Mouse (Mus musculus): ENCODE data around the gene Pex1. TPM values are rescaled to one million over a fixed set of nuclear protein-coding genes. Genes with fewer than 3 reads are reported as not detected.

The Pex1 gene
- polyA plus RNA-seq, 1 experiment from 2014 or later, result 7.7 TPM

GRCm38 (mm10) chr5:3631512-3632271 lies 35.8 kb downstream of the Pex1 start:
- H3K27ac ChIP-seq (ENCODE audit: low read depth, low read length), result no peak overlapping the region
- H3K36me3 ChIP-seq (ENCODE audit: control insufficient read depth, insufficient read depth, low read length), result peaks cover 7% of the 10 kb centered on the region
- H3K27me3 ChIP-seq (replicated peaks; ENCODE audit: control insufficient read depth, insufficient read depth, low read length), result no peaks in the 10 kb centered on the region
- WGBS, result 78% methylated on average over 16 of the region's 16 CpGs
- H3K4me2 ChIP-seq, result no peak overlapping the region
- H3K9ac ChIP-seq (ENCODE audit: low read depth, low read length), result no peak overlapping the region
- peaks cover 2% of the 10 kb centered on the region; the same call in 1 of the 2 replicates for H3K4me1 ChIP-seq (replicated peaks; ENCODE audit: control insufficient read depth, insufficient read depth, low read length)
- ATAC-seq (replicated peaks; ENCODE audit: low FRiP score) (peak; percentile 68), DNase-seq (ENCODE audit: low spot score) (no peak)
- no peak overlapping the region for H3K4me3 ChIP-seq (ENCODE audit: low read depth, low read length)
- no peaks in the 10 kb centered on the region for H3K9me3 ChIP-seq (ENCODE audit: control insufficient read depth, low read length)

- WGBS, result 77% methylated on average over 5 of the region's 5 CpGs
- Histone ChIP-seq H3K36me3 (ENCODE audit: control insufficient read depth, insufficient read depth, low read length) (peaks cover 7% of the 10 kb centered on the region), H3K4me1 (replicated peaks; ENCODE audit: control insufficient read depth, insufficient read depth, low read length) (peaks cover 2% of the 10 kb centered on the region; the same call in 1 of the 2 replicates)
These were observed 36.4 kb downstream of the Pex1 start for GRCm38 (mm10) chr5:3632285-3632684.

GRCm38 (mm10) chr5:3633315-3633714 lies 37.4 kb downstream of the Pex1 start:
- no peaks in the 10 kb centered on the region for H3K9me3 ChIP-seq (ENCODE audit: control insufficient read depth, low read length)
- ATAC-seq (replicated peaks; ENCODE audit: low FRiP score) (no peak), DNase-seq (ENCODE audit: low spot score) (no peak)
- H3K27me3 ChIP-seq (replicated peaks; ENCODE audit: control insufficient read depth, insufficient read depth, low read length), result no peaks in the 10 kb centered on the region
- H3K27ac ChIP-seq (ENCODE audit: low read depth, low read length), result no peak overlapping the region
- no peak overlapping the region for H3K4me2 ChIP-seq
- H3K36me3 ChIP-seq (ENCODE audit: control insufficient read depth, insufficient read depth, low read length), result peaks cover 7% of the 10 kb centered on the region
- 95% methylated on average over 13 of the region's 13 CpGs for WGBS
- peaks cover 2% of the 10 kb centered on the region; the same call in 1 of the 2 replicates for H3K4me1 ChIP-seq (replicated peaks; ENCODE audit: control insufficient read depth, insufficient read depth, low read length)
- H3K9ac ChIP-seq (ENCODE audit: low read depth, low read length), result no peak overlapping the region
- H3K4me3 ChIP-seq (ENCODE audit: low read depth, low read length), result no peak overlapping the region

More at GRCm38 (mm10) chr5:3632285-3632684, 36.4 kb downstream of the Pex1 start:
- Histone ChIP-seq H3K9ac (ENCODE audit: low read depth, low read length) (no peak overlapping the region), H3K4me3 (ENCODE audit: low read depth, low read length) (no peak overlapping the region), H3K27me3 (replicated peaks; ENCODE audit: control insufficient read depth, insufficient read depth, low read length) (no peaks in the 10 kb centered on the region), H3K4me2 (no peak overlapping the region), H3K27ac (ENCODE audit: low read depth, low read length) (no peak overlapping the region), H3K9me3 (ENCODE audit: control insufficient read depth, low read length) (no peaks in the 10 kb centered on the region)
- DNase-seq (ENCODE audit: low spot score), result no peak
- no peak; the same call in 1 of the 2 replicates for ATAC-seq (replicated peaks; ENCODE audit: low FRiP score)

DNA sequence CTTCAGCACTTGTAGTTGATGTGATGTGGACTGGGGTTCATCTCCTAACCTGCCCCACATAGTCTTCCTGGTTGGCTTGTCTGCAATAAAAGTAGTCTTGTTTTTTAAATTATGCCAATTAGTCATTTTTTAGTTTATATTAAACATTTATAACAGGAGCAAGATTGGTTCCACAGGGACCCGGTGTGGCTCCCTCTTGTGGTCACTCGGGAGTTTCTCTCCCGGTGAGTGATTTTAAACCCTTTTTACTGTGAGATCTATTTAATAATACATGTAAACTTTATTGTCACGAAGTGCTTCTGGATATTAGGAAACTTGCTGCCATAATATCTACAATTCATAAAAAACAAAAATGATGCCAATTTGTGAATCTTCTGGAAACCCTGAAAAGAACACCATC lies 38.1 kb downstream of the Pex1 start:
- WGBS, result 62% methylated on average over 4 of the region's 4 CpGs
- ATAC-seq (replicated peaks; ENCODE audit: low FRiP score) (no peak), DNase-seq (ENCODE audit: low spot score) (no peak)
- Histone ChIP-seq H3K4me1 (replicated peaks; ENCODE audit: control insufficient read depth, insufficient read depth, low read length) (peaks cover 2% of the 10 kb centered on the region; the same call in 1 of the 2 replicates), H3K27ac (ENCODE audit: low read depth, low read length) (no peak overlapping the region), H3K36me3 (ENCODE audit: control insufficient read depth, insufficient read depth, low read length) (peaks cover 7% of the 10 kb centered on the region), H3K9me3 (ENCODE audit: control insufficient read depth, low read length) (no peaks in the 10 kb centered on the region), H3K4me3 (ENCODE audit: low read depth, low read length) (no peak overlapping the region), H3K27me3 (replicated peaks; ENCODE audit: control insufficient read depth, insufficient read depth, low read length) (no peaks in the 10 kb centered on the region), H3K4me2 (no peak overlapping the region), H3K9ac (ENCODE audit: low read depth, low read length) (no peak overlapping the region)

DNA sequence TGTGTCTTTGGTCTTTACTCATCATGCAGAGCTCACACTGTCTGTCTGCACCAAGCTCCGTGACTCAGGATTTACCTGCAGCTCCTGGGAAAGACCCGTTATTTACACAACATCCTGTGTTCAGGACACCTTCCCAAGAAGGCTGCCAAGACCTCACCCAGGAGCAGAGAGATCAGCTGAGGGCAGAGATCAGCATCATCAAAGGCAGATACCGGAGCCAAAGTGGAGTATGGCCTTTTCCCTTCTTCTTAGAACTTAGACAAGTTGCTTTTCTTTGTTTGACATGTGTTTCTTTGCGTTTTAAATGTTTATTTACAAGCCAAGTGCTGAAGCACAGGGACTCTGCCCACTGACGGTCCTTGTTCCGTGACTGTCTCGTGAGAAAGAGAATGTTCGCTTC lies 39.4 kb downstream of the Pex1 start:
- Histone ChIP-seq H3K4me2 (no peak overlapping the region), H3K9me3 (ENCODE audit: control insufficient read depth, low read length) (no peaks in the 10 kb centered on the region), H3K27me3 (replicated peaks; ENCODE audit: control insufficient read depth, insufficient read depth, low read length) (no peaks in the 10 kb centered on the region), H3K4me3 (ENCODE audit: low read depth, low read length) (no peak overlapping the region), H3K36me3 (ENCODE audit: control insufficient read depth, insufficient read depth, low read length) (peaks cover 8% of the 10 kb centered on the region), H3K4me1 (replicated peaks; ENCODE audit: control insufficient read depth, insufficient read depth, low read length) (peaks cover 2% of the 10 kb centered on the region; the same call in 1 of the 2 replicates), H3K27ac (ENCODE audit: low read depth, low read length) (no peak overlapping the region), H3K9ac (ENCODE audit: low read depth, low read length) (no peak overlapping the region)
- DNase-seq (ENCODE audit: low spot score) (no peak), ATAC-seq (replicated peaks; ENCODE audit: low FRiP score) (no peak)
- 76% methylated on average over 8 of the region's 8 CpGs for WGBS

DNA sequence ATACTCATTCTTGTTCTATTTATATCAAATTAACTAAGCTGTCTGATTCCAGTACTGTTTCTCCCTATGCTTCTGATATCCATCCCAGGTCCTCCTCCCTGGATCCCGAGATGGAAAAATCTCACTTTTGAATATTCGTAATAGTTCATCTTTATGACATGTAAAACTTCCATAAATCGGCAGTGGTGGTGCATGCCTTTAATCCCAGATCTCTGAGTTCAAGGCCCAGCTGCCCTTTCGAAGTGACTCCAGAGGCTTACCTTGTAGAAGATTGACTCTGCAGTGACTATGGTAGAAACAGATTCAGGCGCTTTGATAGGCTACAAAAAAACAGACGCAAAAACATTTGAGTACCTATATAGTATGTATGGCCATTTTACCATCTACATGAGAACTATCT lies 48.8 kb downstream of the Pex1 start:
- WGBS, result 90% methylated on average over 6 of the region's 6 CpGs
- H3K36me3 ChIP-seq (ENCODE audit: control insufficient read depth, insufficient read depth, low read length), result peaks cover 22% of the 10 kb centered on the region
- ATAC-seq (replicated peaks; ENCODE audit: low FRiP score), result no peak

GRCm38 (mm10) chr5:3645326-3645725 lies 49.5 kb downstream of the Pex1 start:
- Histone ChIP-seq H3K9ac (ENCODE audit: low read depth, low read length) (no peak overlapping the region), H3K9me3 (ENCODE audit: control insufficient read depth, low read length) (no peaks in the 10 kb centered on the region), H3K27ac (ENCODE audit: low read depth, low read length) (no peak overlapping the region), H3K27me3 (replicated peaks; ENCODE audit: control insufficient read depth, insufficient read depth, low read length) (no peaks in the 10 kb centered on the region), H3K4me2 (peak overlapping the region; percentile 35), H3K4me3 (ENCODE audit: low read depth, low read length) (no peak overlapping the region), H3K36me3 (ENCODE audit: control insufficient read depth, insufficient read depth, low read length) (peaks cover 21% of the 10 kb centered on the region), H3K4me1 (replicated peaks; ENCODE audit: control insufficient read depth, insufficient read depth, low read length) (peaks cover 7% of the 10 kb centered on the region)
- 81% methylated on average over 6 of the region's 6 CpGs for WGBS
- ATAC-seq (replicated peaks; ENCODE audit: low FRiP score) (no peak), DNase-seq (ENCODE audit: low spot score) (no peak)

More for the DNA sequence above, 48.8 kb downstream of the Pex1 start:
- Histone ChIP-seq H3K9ac (ENCODE audit: low read depth, low read length) (no peak overlapping the region), H3K4me2 (no peak overlapping the region), H3K27me3 (replicated peaks; ENCODE audit: control insufficient read depth, insufficient read depth, low read length) (no peaks in the 10 kb centered on the region), H3K27ac (ENCODE audit: low read depth, low read length) (no peak overlapping the region), H3K4me1 (replicated peaks; ENCODE audit: control insufficient read depth, insufficient read depth, low read length) (peaks cover 7% of the 10 kb centered on the region), H3K4me3 (ENCODE audit: low read depth, low read length) (no peak overlapping the region), H3K9me3 (ENCODE audit: control insufficient read depth, low read length) (no peaks in the 10 kb centered on the region)
- DNase-seq (ENCODE audit: low spot score), result no peak

GRCm38 (mm10) chr5:3646539-3646938 lies 50.7 kb downstream of the Pex1 start:
- Histone ChIP-seq H3K4me1 (replicated peaks; ENCODE audit: control insufficient read depth, insufficient read depth, low read length) (peaks cover 7% of the 10 kb centered on the region), H3K27ac (ENCODE audit: low read depth, low read length) (peak overlapping the region; percentile 38; the same call in 1 of the 2 replicates), H3K4me3 (ENCODE audit: low read depth, low read length) (peak overlapping the region; percentile 99), H3K27me3 (replicated peaks; ENCODE audit: control insufficient read depth, insufficient read depth, low read length) (no peaks in the 10 kb centered on the region), H3K4me2 (peak overlapping the region; percentile 88), H3K9ac (ENCODE audit: low read depth, low read length) (peak overlapping the region; percentile 95), H3K36me3 (ENCODE audit: control insufficient read depth, insufficient read depth, low read length) (peaks cover 14% of the 10 kb centered on the region), H3K9me3 (ENCODE audit: control insufficient read depth, low read length) (no peaks in the 10 kb centered on the region)
- 40% methylated on average over 6 of the region's 6 CpGs for WGBS
- ATAC-seq (replicated peaks; ENCODE audit: low FRiP score), result no peak
- no peak for DNase-seq (ENCODE audit: low spot score)

All from liver, embryonic 11.5 days (tissue).